Mouse (Mus musculus) erythroblast, embryonic 14.5 days (primary cell): ENCODE results near the gene Prune2. TPM values are rescaled to one million over a fixed set of nuclear protein-coding genes. Genes with fewer than 3 reads are reported as not detected.

Experiments
- H3K27me3 ChIP-seq: 2 replicates; pipeline ENCODE4 v1.6.1; 2012; ENCODE audit warnings: inconsistent platforms; ENCODE audit not compliant: control insufficient read depth
- H3K36me3 ChIP-seq: 2 replicates; pipeline ENCODE4 v1.6.1; 2012; ENCODE audit warnings: mild to moderate bottlenecking, inconsistent platforms; ENCODE audit not compliant: control insufficient read depth
- H3K4me1 ChIP-seq: 2 replicates; pipeline ENCODE4 v1.6.1; 2012; ENCODE audit warnings: inconsistent platforms; ENCODE audit not compliant: control insufficient read depth
- H3K4me3 ChIP-seq: replicated peaks from 2 replicates; pipeline ENCODE3; 2012; ENCODE audit warnings: moderate library complexity, mild to moderate bottlenecking, inconsistent platforms
- H3K9me3 ChIP-seq: 2 replicates; pipeline ENCODE4 v1.6.1; 2012; ENCODE audit warnings: low read length, inconsistent platforms, mixed read lengths; ENCODE audit not compliant: control insufficient read depth
- GATA1 ChIP-seq: IDR thresholded peaks from 2 replicates; pipeline ENCODE4 v1.6.1; 2012; ENCODE audit warnings: low read length, inconsistent platforms, mixed read lengths
- TAL1 ChIP-seq: IDR thresholded peaks from 3 replicates; pipeline ENCODE4 v1.6.1; 2012; ENCODE audit warnings: low read length, inconsistent platforms, mixed read lengths
- polyA plus RNA-seq: library from polyadenylated mRNA; stranded (reverse); fragments of >175 nt; gene quantifications from 2 replicates; pipeline ENCODE4 v1.2.3, GENCODE M21; 2012

Gene Prune2
- polyA plus RNA-seq, 1 experiment = not detected

GRCm38 (mm10) chr19:17240170-17241077 lies 284.5 kb downstream of the Prune2 start:
- Histone ChIP-seq H3K27me3 (no peaks in the 10 kb centered on the region), H3K9me3 (no peaks in the 10 kb centered on the region), H3K4me1 (no peaks in the 10 kb centered on the region), H3K36me3 (no peaks in the 10 kb centered on the region), H3K4me3 (no peak overlapping the region)
- no peak for TF ChIP-seq TAL1
- no peak for TF ChIP-seq GATA1

- no peak for TF ChIP-seq GATA1
- TF ChIP-seq TAL1 = no peak
- Histone ChIP-seq H3K4me3 (no peak overlapping the region), H3K4me1 (no peaks in the 10 kb centered on the region), H3K27me3 (no peaks in the 10 kb centered on the region), H3K9me3 (no peaks in the 10 kb centered on the region), H3K36me3 (no peaks in the 10 kb centered on the region)
Measured at GRCm38 (mm10) chr19:17241206-17241605, 285.3 kb downstream of the Prune2 start.

DNA sequence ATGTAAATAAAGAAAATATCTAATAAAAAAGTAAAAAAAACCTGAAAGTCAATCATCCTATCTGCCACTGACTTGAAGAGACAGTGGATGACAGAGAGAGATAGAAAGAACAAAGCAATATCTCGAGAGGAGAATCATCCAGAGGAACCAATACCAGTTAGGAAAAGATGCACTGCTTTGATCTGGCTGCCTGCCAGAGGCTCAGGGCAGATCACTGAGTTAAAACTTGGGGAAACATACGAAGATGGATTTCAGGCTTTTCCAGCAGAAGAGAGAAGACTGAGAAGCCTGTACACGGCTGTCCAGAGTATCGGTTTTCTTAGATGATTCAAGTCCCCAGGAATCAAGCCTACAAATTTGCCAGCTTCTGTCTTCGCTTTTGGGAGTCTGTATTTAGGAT lies 287.0 kb downstream of the Prune2 start:
- TF ChIP-seq GATA1 = no peak
- no peak for TF ChIP-seq TAL1
- Histone ChIP-seq H3K27me3 (no peaks in the 10 kb centered on the region), H3K9me3 (no peaks in the 10 kb centered on the region), H3K4me3 (no peak overlapping the region), H3K4me1 (no peaks in the 10 kb centered on the region), H3K36me3 (no peaks in the 10 kb centered on the region)

- H3K27me3 ChIP-seq = no peaks in the 10 kb centered on the region
- no peaks in the 10 kb centered on the region for H3K4me1 ChIP-seq
Measured at GRCm38 (mm10) chr19:17244544-17244943, 288.6 kb downstream of the Prune2 start.

GRCm38 (mm10) chr19:17247352-17247925 lies 291.5 kb downstream of the Prune2 start:
- Histone ChIP-seq H3K4me3 (no peak overlapping the region), H3K4me1 (no peaks in the 10 kb centered on the region), H3K27me3 (no peaks in the 10 kb centered on the region), H3K36me3 (no peaks in the 10 kb centered on the region), H3K9me3 (no peaks in the 10 kb centered on the region)
- TF ChIP-seq GATA1 = no peak
- no peak for TF ChIP-seq TAL1

More at GRCm38 (mm10) chr19:17244544-17244943, 288.6 kb downstream of the Prune2 start:
- no peak for TF ChIP-seq GATA1
- TF ChIP-seq TAL1 = no peak
- Histone ChIP-seq H3K9me3 (no peaks in the 10 kb centered on the region), H3K4me3 (no peak overlapping the region), H3K36me3 (no peaks in the 10 kb centered on the region)

DNA sequence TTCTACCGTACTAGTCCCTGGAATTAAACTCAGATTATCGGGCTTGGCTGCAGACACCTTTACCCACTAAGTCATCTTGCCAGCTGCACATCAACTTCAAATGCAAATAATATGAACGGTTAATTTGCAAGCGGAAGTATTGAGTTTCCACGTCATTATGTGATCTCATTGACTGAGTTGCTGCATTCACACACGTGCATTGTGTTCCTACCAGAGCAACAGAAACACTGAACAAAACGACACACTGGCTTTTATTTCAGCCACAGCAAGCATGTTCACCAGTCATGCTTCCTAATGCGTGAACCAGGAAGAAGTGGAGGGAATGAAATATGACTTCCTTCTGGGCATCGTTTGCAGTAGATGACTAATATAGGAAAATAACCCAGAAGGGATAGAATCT lies 293.8 kb downstream of the Prune2 start:
- no peaks in the 10 kb centered on the region for H3K36me3 ChIP-seq
- no peaks in the 10 kb centered on the region for H3K4me1 ChIP-seq
- no peaks in the 10 kb centered on the region for H3K27me3 ChIP-seq
- H3K4me3 ChIP-seq = no peak overlapping the region
- no peaks in the 10 kb centered on the region for H3K9me3 ChIP-seq
- no peak for TF ChIP-seq GATA1
- no peak for TF ChIP-seq TAL1

DNA sequence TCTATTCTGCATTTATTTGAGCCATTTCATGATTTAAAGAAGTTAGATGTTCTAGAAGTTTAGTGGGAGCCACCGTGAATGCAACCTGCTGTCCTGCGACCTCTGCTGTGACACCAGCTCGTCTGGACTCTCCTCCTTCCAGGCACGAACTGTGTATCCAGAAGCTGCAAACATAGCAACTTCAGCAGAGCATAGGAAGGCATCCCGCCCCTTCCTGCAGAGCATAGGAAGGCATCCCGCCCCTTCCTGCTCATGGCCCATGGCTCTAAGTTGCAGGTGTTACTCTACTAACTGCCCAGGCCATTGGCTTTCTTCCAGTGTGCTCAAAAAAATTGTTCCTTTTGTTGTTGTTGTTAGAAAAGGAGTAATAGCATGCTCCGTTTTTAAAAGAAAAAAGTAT lies 294.9 kb downstream of the Prune2 start:
- no peaks in the 10 kb centered on the region for H3K4me1 ChIP-seq
- no peak overlapping the region for H3K4me3 ChIP-seq
- H3K27me3 ChIP-seq = no peaks in the 10 kb centered on the region
- TF ChIP-seq GATA1 (no peak), TAL1 (no peak)
- no peaks in the 10 kb centered on the region for H3K9me3 ChIP-seq
- H3K36me3 ChIP-seq = no peaks in the 10 kb centered on the region

GRCm38 (mm10) chr19:17251453-17251852 lies 295.5 kb downstream of the Prune2 start:
- TF ChIP-seq TAL1 = no peak
- TF ChIP-seq GATA1 = no peak
- no peaks in the 10 kb centered on the region for H3K36me3 ChIP-seq

GRCm38 (mm10) chr19:17252845-17253244 lies 296.9 kb downstream of the Prune2 start:
- H3K9me3 ChIP-seq = no peaks in the 10 kb centered on the region
- TF ChIP-seq GATA1 = no peak
- TF ChIP-seq TAL1 = no peak
- H3K36me3 ChIP-seq = no peaks in the 10 kb centered on the region
- H3K4me3 ChIP-seq = no peak overlapping the region
- no peaks in the 10 kb centered on the region for H3K27me3 ChIP-seq
- H3K4me1 ChIP-seq = peaks cover 2% of the 10 kb centered on the region; the same call in 1 of the 2 replicates

More at GRCm38 (mm10) chr19:17251453-17251852, 295.5 kb downstream of the Prune2 start:
- no peaks in the 10 kb centered on the region for H3K9me3 ChIP-seq
- peaks cover 2% of the 10 kb centered on the region; the same call in 1 of the 2 replicates for H3K4me1 ChIP-seq
- H3K4me3 ChIP-seq = no peak overlapping the region
- no peaks in the 10 kb centered on the region for H3K27me3 ChIP-seq
